Mouse (Mus musculus): ENCODE measurements around the gene Bsg.

Bsg gene

DNA sequence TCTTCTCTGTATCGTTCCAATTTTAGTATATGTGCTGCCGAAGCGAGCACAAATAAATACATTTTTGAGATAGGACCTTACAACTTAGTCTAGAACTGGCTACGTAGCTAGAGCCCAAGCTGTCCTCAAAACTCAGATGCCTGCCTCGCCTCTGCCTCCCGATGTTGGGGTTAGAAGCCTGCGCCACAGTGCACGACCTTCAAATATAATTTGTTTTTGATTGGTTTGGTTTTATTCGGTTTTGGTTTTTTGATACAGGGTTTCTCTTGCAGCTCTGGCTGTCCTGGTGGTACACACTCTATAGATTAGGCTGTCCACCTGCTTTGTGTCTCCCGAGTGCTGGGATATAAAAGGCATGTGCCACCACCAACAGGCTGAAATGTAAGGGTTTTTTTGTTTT is 750 bp upstream of the Bsg start:
- no peak for DNase-seq (ENCODE audit: low read depth, low spot score)

DNA sequence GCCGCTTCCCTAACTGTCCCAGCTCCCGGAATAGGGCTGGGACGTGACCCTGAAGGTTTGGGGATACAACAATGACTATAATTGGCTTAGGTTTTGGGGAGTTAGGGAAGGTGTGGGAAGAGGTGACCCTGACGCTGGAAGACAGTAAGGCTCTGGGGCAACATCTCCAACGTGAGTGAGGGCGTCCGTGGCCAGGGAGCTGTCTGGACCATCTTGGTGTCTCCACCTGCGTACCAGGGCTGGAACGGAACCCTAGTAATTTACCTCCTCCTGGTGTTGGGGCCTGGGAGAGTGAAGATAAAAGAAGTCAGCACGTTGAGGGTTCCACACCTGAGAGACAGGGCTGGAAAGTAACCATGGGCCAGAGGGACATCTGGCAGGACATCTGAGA is 674 bp downstream of the Bsg start:
- no peak for DNase-seq (ENCODE audit: low read depth, low spot score)

DNA sequence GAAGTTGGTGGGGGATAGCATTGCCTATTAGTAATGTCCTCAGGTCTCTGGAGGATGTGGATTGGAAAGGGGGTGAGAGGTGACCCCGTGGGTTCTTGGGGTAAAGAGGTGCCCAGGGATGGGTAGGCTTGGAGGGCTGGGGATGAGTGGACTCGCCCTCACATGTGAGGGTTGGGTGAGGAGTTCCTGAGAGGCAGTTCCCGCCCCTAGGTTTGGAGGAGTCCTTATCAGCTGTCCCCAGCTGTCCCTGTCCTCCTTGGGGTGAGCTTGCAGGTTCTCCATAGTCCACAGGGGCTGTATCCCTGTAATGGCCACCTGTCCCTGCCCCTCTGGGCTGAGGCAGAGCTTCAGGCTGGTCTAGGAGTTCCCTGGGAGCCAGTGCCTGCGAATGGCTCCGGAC is 1.7 kb downstream of the Bsg start:
- no peak for DNase-seq (ENCODE audit: low read depth, low spot score)

DNA sequence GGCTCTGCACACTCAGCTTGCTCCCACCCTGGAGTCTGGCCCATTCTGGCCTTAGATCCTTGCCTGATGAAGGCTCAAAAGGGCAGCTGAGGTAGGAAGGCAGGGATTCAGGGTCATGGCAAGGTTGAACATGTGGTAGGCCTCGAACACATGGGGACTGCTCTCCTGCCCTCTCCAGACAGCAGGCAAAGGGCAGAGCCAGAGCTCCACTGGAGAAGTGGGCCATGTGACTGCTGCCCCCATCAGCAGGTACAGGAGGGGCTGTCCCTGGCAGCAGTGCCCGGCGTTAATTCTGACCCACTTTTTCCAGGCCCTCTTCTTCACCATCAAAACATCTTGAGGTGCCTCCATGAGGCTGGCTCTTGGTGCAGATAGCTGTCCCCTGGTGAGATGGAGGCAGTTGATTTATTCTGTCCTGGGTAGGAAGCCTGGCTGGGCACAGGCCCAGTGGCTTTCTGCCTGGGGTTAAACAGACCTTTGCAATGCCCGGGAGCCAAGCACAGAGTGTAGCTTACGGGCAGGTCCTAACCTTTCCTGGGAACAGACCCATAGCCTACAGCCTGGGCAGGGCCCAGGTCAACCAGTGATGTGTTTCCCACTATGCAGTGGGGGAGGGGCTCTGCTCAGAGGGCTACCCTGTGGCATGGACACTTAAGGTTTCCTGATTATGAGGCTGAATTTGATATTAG is 2.3 kb downstream of the Bsg start:
- DNase-seq (ENCODE audit: low read depth, low spot score), result no peak

DNA sequence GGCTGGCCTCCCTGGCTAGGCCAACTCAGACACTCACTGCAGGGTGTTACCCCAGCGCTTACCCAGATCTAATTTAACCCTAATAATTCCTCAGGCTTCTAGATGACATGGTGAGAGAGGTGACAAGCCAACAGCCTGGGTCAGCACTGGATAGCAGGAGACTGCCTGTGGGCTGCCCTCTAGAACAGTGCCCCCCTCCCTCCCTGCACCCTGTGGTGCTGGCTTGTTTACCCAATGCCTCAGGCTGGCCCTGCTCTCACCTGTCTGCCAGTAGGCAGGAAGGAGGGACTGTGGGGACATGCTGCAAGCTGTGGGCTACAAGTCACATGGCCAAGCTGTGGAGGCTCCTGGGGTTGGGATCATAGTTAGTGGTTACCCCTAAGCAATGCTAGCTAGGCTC is 2.9 kb downstream of the Bsg start:
- no peak for DNase-seq (ENCODE audit: low read depth, low spot score)

DNA sequence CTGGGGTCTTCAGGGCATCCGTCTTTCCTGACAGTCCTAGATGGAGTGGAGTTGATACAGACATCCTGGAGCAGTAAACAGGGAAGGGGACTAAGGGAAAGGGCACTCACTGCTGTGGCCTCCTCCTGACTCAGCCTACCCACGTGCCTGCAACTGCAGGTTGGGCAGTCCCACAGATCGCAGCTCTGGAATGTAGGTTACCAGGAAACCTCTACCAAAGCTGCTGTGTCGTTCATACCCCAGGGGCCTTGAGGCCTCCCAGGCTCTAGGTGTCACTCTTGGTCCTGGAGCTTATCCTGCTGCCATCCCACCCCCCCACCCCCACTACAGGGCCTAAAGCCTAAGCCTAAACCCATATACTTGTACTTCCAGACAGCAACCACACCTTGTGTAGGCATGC is 3.5 kb downstream of the Bsg start:
- DNase-seq (ENCODE audit: low read depth, low spot score), result no peak

DNA sequence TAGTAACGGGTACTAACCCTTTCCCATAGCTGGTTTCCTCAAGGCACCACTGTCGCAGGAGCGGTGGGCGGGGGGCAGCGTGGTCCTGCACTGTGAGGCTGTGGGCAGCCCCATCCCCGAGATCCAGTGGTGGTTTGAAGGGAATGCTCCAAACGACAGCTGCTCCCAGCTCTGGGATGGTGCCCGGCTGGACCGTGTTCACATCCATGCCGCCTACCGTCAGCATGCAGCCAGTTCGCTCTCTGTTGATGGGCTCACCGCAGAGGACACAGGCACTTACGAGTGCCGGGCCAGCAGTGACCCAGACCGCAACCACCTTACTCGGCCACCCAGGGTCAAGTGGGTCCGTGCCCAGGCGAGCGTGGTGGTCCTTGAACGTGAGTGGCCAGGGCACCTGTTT is 4.4 kb downstream of the Bsg start:
- no peak for DNase-seq (ENCODE audit: low read depth, low spot score)

DNA sequence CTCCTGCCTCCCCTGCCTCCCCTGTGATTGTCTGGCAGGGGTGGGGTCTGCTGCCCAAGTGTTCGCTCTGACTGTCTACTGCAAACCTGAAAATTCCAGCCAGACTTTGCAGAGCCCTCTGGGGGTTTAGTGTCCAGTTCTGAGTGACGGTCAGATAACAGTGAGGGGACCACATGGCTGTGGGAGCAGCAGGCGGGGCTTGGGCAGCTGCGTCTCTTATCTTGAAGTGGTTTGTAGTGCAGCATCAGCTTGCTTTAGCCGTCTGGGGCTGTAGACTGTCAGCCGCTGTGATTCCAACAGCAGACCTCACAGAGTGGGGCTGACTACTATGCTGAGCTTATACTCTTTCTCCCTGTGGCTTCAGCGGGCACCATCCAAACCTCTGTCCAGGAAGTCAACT is 5.0 kb downstream of the Bsg start:
- DNase-seq (ENCODE audit: low read depth, low spot score), result no peak

DNA sequence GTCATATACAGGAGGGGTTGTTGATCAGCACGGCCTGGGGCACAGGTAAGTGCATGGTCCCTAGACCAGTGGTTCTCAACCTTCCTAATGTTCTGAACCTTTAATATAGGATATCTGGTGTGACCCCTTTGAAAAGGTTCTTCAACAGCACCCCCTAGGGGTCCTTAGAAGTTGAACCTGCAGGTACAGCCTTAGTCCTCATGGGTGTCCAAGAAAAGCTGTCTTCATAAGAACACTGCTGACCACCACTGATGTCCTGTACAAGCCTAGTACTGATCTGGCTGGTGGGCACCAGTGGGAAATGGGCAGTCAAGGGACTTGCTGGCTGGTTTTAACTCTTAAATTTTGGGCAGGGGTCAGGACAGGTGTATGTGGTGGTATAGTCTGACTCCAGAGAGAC is 7.7 kb downstream of the Bsg start:
- DNase-seq (ENCODE audit: low read depth, low spot score), result no peak

DNA sequence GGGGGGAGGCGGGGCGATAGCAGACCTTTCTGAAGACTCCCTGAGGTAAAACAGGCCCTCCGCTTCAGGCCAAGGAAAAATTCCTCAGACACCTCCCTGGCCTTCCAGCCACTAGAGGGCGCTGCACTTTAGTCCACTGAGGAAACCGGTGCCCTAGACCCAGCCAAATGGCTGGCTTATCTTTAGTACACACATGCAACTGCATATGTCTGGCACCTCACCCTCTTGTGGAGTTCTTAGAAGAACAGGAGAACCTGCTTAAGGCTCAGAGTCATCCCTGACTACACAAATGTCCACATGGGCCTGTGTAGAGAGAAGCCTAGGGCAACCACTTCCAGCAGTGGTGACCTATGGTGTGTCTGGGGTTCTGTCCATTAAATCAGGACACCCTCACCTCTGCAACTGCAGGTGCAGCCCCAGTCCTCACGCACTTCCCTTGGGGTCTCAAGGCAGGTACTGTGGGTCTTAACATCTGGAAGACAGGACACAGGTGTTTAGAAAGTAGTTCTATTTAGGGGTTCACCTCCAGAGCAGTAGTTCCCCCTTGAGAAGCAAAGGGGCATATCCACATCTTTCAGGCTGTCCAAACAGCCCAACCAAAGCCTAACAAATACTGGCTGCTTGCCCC is 8.3 kb downstream of the Bsg start:
- DNase-seq (ENCODE audit: low read depth, low spot score), result peak; percentile 77

DNA sequence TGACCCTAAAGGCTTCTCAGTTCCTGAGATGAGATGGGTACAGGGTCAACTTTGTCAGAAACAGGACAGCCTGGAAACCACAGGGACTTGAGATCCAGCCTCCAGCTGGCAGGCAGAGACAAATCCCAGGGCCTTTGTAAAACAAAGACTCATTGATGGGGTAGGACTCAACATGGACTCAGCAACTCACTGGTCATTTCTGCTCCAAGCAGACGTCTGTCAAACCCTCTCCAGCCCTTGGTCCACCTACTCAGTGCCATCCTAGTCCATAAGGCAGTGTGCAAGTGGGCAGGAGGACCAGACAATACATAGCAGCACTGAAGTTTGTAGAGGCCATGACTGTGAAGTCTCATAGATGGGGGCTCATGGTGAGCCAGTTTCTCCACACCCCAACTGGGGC is 8.9 kb downstream of the Bsg start:
- no peak for DNase-seq (ENCODE audit: low read depth, low spot score)

DNA sequence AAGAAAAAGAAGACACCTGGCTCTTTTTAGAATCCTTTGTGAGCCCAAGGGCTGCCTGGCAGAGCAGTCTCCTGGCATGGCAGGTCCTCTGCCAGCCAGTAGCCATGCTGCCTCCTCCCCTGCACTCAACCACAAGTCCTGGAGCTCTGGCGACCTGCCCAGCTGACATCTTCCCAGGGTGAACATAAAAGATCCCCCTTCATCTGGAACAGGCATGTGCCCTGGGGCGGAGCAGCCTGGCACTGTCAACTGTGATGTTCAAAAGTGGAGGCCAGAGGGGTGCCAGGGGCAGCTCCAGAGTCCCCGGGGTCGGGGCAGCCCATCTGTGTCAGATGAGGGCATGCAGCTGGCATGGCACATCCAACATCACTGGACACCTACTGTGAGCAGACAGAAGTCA is 10.7 kb downstream of the Bsg start:
- DNase-seq (ENCODE audit: low read depth, low spot score), result no peak

DNA sequence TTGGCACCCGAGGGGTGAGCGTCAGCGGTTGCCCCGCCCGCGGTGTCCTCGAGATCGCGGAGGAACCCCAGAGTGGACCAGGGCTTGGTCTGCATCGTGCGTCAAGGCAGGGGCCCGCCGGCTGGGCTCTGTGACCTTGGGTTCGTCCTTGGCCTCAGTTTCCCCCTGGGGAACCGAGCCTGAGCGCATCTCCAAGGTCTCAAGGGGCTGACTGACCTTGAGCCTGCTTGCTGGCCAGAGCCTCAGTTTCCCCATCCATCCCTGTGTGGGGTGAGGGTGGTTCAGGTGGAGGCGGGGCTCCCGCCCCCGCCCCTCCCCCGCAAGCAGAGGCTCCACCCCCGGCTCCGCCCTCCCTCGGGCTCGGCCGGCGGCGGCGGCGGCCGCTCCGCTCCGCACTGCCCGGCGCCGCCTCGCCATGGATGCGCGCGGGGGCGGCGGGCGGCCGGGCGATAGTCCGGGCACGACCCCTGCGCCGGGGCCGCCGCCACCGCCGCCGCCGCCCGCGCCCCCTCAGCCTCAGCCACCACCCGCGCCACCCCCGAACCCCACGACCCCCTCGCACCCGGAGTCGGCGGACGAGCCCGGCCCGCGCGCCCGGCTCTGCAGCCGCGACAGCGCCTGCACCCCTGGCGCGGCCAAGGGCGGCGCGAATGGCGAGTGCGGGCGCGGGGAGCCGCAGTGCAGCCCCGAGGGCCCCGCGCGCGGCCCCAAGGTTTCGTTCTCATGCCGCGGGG is 12.1 kb downstream of the Bsg start, which contains the start of gene Hcn2:
TSS of gene Hcn2 (plus strand) at position 381 of the 734 bp plus-strand sequence.
- no peak for DNase-seq (ENCODE audit: low read depth, low spot score)

DNA sequence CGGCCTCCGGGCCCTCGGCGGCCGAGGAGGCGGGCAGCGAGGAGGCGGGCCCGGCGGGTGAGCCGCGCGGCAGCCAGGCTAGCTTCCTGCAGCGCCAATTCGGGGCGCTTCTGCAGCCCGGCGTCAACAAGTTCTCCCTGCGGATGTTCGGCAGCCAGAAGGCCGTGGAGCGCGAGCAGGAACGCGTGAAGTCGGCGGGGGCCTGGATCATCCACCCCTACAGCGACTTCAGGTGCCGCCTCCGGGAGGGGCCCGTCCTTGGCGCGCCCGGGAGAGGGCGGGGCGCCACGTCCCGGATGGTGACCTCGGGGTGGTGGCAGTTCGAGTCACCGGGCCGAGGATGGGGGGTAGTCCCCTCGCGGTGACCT is 12.7 kb downstream of the Bsg start:
- DNase-seq (ENCODE audit: low read depth, low spot score), result no peak

DNA sequence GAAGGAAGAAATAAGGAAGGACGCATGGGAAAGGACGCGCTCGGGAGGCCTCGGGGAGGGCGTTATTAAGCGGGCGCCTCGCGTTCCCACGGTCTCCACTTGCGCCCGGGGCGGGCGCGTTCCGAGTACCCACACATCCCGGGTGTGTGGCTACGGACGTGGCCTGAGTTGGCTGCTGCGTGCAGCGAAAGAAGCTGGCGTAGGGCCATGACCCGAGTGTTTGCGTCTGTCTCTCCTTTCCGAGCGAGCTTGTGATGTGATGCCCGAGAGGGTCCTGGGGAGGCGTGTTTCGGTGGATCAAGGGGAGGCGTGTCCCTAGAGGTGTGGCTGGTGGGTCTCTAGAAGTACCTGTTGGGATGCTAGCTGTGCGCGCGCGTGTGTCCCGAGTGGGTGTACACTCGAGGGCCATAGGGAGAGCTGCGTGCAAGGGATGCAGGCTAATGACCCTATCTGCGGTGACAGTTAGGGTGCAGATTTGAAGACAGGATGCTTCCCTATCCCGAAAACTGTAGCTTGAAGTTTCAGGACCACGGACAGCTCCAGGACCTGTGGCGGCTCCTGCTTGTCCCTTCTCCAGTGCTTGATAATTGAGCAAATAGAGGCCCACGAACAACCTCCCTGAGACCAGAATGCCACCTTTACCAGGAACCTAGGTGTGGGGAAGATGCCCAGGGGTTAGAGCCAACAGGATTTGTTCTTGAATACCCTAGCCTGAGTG is 13.5 kb downstream of the Bsg start:
- peak; percentile 87 for DNase-seq (ENCODE audit: low read depth, low spot score)

DNA sequence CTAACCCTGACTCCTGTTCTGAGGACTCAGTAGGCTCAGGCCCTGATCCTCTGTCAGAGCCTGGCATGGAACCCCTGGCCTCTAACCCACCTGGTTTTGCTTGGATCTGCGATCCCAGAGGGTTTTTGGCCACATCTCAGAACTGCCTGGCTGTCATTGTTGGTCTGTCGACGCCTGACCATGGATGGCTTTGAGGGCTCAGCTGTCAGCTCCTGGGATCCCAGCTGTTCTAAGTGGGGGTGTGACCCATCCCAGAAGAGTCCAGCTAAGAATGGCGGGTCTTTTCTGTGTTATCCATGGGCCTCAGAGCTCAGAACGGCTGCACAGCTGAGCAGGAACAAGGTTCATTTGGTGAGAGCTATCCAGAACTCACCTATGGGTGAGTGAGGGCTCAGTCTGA is 16.8 kb downstream of the Bsg start:
- no peak for DNase-seq (ENCODE audit: low read depth, low spot score)

DNA sequence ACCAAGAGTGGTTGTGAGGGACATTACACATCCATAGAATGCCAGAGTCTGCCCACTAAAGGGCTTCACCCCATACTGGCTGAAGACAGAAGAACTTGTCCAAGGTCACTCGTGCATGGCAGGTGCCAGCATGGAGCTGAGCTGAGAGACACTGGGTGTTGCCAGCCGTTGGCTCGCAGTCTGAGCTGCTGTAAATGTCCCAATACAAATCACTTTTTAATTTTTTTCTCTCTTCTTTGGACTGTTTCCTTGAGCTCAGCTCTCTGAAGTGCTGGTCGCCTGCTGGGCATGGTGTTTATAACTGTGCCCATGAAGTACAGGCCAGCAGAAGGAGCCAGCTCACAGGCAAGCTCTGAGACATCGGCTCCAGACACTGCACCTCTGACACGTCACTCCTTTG is 18.8 kb downstream of the Bsg start:
- no peak for DNase-seq (ENCODE audit: low read depth, low spot score)

DNA sequence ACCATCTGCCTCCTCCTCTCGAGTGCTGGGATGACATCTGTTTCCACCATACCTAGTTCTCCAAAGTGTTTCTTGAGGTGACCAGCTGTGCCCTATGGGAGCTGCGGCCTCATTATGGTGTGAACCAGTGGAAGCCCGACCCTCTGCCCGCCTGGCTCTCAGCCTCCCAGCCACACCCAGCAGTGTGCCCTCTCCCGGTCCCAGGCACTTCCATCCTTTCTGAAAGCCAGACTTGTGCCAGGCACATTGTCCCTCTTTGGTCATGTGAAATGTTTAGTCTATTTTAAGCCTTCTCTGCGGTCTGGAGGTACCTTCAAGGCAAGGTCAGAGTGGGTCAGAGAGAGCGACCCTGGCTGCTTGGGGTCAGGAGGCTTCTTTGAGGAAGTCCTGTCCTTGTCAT is 19.4 kb downstream of the Bsg start:
- DNase-seq (ENCODE audit: low read depth, low spot score), result no peak

DNA sequence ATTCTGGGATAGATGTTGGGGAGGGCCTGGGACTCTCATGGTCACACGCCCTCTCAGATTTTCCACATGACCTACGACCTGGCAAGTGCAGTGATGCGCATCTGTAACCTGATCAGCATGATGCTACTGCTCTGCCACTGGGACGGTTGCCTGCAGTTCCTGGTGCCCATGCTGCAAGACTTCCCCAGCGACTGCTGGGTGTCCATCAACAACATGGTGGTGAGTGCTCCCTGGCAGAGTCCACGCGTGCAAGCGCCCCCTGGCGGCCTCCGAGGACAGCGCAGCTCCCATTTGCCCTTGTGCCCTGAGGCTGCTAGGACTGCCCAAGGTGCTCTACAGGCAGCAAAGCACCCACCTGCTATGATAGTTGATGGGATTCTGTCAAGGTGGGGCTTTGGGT is 21.8 kb downstream of the Bsg start:
- no peak for DNase-seq (ENCODE audit: low read depth, low spot score)

DNA sequence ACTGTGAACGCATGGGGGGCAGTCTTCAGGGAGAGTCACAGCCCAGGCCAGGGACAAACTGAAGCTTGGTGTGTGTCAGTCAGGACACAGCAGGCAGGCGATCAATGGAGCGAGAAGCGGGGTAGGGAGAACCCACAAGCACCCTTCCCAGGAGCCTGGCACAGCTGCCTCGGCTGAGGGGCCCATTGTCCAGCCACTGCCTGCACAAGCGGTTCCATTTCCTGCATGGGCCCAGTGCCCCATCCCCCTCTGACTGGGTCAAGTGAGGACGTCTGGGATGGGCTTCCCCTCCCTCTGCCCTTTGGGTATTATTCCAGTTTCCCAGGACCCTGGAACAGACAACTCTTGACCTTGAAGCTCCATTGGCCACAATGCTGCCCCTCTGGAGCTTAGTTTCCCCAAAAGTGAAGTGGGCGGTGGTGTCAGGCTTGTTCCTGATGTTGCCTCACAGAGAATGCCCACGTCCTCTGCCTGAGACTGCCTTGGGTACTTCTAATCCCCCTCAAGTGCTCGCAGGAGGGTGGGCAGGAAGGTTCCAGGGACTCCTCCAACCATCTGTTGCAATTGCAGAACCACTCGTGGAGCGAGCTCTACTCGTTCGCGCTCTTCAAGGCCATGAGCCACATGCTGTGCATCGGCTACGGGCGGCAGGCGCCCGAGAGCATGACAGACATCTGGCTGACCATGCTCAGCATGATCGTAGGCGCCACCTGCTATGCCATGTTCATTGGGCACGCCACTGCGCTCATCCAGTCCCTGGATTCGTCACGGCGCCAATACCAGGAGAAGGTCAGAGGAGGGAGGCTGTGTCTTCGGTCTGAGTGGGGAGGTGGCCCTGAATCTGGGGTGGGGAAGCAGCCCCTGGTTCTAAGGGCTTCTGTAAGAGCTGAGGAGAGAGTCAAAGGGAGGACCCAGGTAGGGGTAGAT is 24.3 kb downstream of the Bsg start:
- DNase-seq (ENCODE audit: low read depth, low spot score), result no peak

DNA sequence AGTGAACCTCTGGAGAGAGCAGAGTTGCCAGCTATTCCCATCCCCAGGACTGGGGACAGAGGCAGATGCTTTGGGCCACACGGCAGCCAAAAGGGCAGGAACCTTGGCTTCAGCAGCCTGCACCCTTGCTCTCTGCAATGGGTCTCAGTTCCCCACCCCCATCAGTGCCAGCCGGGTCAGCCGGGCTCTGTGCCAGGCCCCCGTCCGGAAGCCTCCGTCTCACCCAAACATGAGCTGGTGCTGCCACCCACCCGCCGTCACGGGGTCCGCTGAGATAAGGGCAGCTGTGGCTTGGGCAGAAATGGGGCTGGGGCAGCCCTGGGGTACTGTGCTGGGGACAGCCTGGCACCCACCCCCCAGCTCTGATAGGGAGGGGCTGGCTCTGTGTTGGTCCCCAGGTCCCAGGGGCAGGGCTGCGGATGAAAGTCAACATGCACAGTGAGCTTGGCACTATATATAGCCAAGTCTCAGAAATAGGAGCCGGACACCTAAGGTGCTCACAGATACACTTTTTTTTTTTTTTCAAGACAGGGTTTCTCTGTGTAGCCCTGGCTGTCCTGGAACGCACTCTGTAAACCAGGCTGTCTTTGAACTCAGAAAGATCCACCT is 25.2 kb downstream of the Bsg start:
- DNase-seq (ENCODE audit: low read depth, low spot score), result no peak

All from forelimb bud, embryonic 11.5 days (tissue).